23 mouse cellular contexts compared by ENCODE assay signal in the genomic region with DNA sequence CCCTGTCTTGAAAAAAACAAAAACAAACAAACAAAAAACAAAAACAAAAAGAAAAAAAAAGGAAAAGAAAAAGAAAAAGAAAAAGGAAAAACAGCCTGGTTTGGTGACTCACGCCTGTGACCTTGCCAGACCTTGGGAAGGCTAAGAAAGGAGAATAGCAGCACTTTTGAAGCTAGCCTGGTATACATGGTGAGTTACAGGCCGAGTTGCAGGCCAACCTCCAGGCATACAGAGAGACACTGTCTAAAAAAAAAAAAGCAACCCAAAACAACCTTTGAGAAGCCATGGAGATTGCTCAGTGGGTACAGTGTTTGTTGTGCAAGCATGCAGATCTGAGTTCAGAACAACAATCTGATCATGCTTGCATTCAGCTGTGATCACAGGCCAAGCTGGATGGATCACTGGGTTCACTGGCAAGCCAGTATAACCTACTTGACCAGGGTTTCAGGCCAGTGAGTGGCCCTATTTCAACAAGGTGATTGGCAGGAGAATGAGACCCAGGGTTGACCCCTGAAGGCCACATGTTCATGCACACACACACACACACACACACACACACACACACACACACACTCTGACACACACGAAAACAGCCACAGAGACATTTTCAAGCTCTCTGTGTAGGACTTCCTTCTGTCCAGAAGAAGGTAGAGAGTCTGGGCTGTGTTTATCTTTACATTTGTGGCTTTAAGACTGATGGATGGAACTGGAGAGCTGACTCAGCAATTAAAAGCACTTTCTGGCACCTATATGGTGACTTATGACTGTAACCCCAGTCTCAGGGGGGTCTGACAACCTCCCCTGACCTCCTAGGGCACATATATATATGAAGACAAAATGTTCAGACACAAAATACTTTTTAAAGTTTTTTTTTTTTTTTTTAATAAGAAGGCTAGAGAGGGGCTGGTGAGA. TPM values are rescaled to one million over a fixed set of nuclear protein-coding genes. Genes with fewer than 3 reads are reported as not detected.
"Had no signal": no experiment of that assay in that cellular context is flagged by ENCODE, and none has a peak within 500 bp of the region (broad histone marks: within the 10 kb centered on the region; RNA-seq: fewer than 3 reads in every experiment).

No protein-coding gene starts in this region.

- H3K4me2 ChIP-seq: limb, embryonic 15.5 days; liver, embryonic 15.5 days; lung, embryonic 14.5 days; midbrain, embryonic 15.5 days; neural tube, embryonic 12.5 days; stomach, embryonic 15.5 days had no signal

- H3K4me3 ChIP-seq: left cerebral cortex, adult 2 months; limb, embryonic 15.5 days; liver, embryonic 15.5 days; midbrain, embryonic 10.5 days; midbrain, embryonic 15.5 days; neural tube, embryonic 12.5 days; stomach, embryonic 15.5 days had no signal

- H3K27ac ChIP-seq: left cerebral cortex, adult 2 months; limb, embryonic 15.5 days; liver, embryonic 15.5 days; midbrain, embryonic 10.5 days; midbrain, embryonic 15.5 days; neural tube, embryonic 12.5 days; stomach, embryonic 15.5 days had no signal

- H3K36me3 ChIP-seq: limb, embryonic 15.5 days; liver, embryonic 15.5 days; midbrain, embryonic 15.5 days; stomach, embryonic 15.5 days had no signal

- DNase-seq: kidney, postnatal 10 days; lung, embryonic 14.5 days; lung, postnatal 10 days; lung, postnatal 4 days; retina, postnatal 1 day; right cerebral cortex, postnatal 4 days; spleen, adult 18-20 months; thymus, postnatal 4 days had no signal

- H3K27me3 ChIP-seq: limb, embryonic 15.5 days; midbrain, embryonic 15.5 days; neural tube, embryonic 12.5 days; stomach, embryonic 15.5 days had no signal

- ATAC-seq: midbrain, embryonic 15.5 days had no signal

- H3K9ac ChIP-seq: limb, embryonic 15.5 days; liver, embryonic 15.5 days; lung, embryonic 14.5 days; midbrain, embryonic 15.5 days; neural tube, embryonic 12.5 days; stomach, embryonic 15.5 days had no signal

- H3K9me3 ChIP-seq: limb, embryonic 15.5 days; liver, embryonic 15.5 days; midbrain, embryonic 10.5 days; midbrain, embryonic 15.5 days; neural tube, embryonic 12.5 days; stomach, embryonic 15.5 days had no signal

RNA-seq across cellular contexts. Expression of gene Hspa1l, which starts 3.3 kb away (rescaled TPM):
- total RNA-seq: neutrophil, adult 5-6 weeks had no signal

RNA-seq across cellular contexts. Expression of gene Gm20481, which starts 6.1 kb away (rescaled TPM):
- total RNA-seq: layer of hippocampus, adult 8-10 months; layer of hippocampus, postnatal 14 days; left cerebral cortex, adult 2 months; left cerebral cortex, postnatal 25 days; megakaryocyte, adult 5-6 weeks; monocyte, adult 5-6 weeks; neutrophil, adult 5-6 weeks had no signal
- polyA plus RNA-seq: kidney, embryonic 14.5 days; large intestine, adult 2 months; limb, embryonic 15.5 days; liver, embryonic 15.5 days; lung, embryonic 14.5 days; midbrain, embryonic 15.5 days; neural tube, embryonic 12.5 days; stomach, embryonic 15.5 days had no signal

RNA-seq across cellular contexts. Expression of gene Hspa1b, which starts 16.8 kb away (rescaled TPM):
- polyA plus RNA-seq: neural tube, embryonic 12.5 days had no signal
